Mouse (Mus musculus) neural tube, embryonic 13.5 days (tissue): Measurements from ENCODE around the gene Upp2. TPM values are rescaled to one million over a fixed set of nuclear protein-coding genes. Genes with fewer than 3 reads are reported as not detected.

ENCODE experiments used
- ATAC-seq: fragments of 200-750 bp; cut with Nextera tagmentation; 2 replicates; pipeline ENCODE4 v1.8.0; 2017; ENCODE audit warnings: low read depth, mild to moderate bottlenecking, moderate TSS enrichment, moderate library complexity
- H3K27ac ChIP-seq: fragments of 300-500 bp; sonication (generic); replicated peaks from 2 replicates; pipeline ENCODE4 v1.5.1; 2015; ENCODE audit warnings: moderate library complexity, mild to moderate bottlenecking, inconsistent platforms
- H3K27me3 ChIP-seq: fragments of 300-500 bp; sonication (generic); 2 replicates; pipeline ENCODE4 v1.6.1; 2015; ENCODE audit warnings: mild to moderate bottlenecking, inconsistent platforms
- H3K36me3 ChIP-seq: fragments of 300-500 bp; sonication (generic); 2 replicates; pipeline ENCODE4 v1.6.1; 2015; ENCODE audit warnings: mild to moderate bottlenecking, inconsistent platforms
- H3K4me1 ChIP-seq: fragments of 300-500 bp; sonication (generic); replicated peaks from 2 replicates; pipeline ENCODE4 v1.6.1; 2015; ENCODE audit warnings: inconsistent platforms
- H3K4me2 ChIP-seq: fragments of 300-500 bp; sonication (generic); 2 replicates; pipeline ENCODE4 v1.6.1; 2015; ENCODE audit warnings: inconsistent platforms, mild to moderate bottlenecking, moderate library complexity
- H3K4me3 ChIP-seq: fragments of 300-500 bp; sonication (generic); 2 replicates; pipeline ENCODE4 v1.5.1; 2015; ENCODE audit warnings: mild to moderate bottlenecking, inconsistent platforms
- H3K9ac ChIP-seq: fragments of 300-500 bp; sonication (generic); 2 replicates; pipeline ENCODE4 v1.6.1; 2015; ENCODE audit warnings: moderate library complexity, mild to moderate bottlenecking, inconsistent platforms
- H3K9me3 ChIP-seq: fragments of 300-500 bp; sonication (generic); 2 replicates; pipeline ENCODE4 v1.6.1; 2016; ENCODE audit warnings: inconsistent platforms
- WGBS: fragments of 180-500 bp; shearing (Covaris S2); methylation state at CpG from one replicate; pipeline ENCODE4 v1.1.7; 2015; 5-methylcytosine and 5-hydroxymethylcytosine counted together
- polyA plus RNA-seq: library from polyadenylated mRNA; unstranded; fragments of >200 nt; fragmentation: Nextera tagmentation; extraction: Ambion mirVana; gene quantifications from 2 replicates; pipeline ENCODE4 v1.2.1, GENCODE M21; 2015

Upp2 gene
- polyA plus RNA-seq, 1 experiment from 2014 or later, result 10.5 TPM

DNA sequence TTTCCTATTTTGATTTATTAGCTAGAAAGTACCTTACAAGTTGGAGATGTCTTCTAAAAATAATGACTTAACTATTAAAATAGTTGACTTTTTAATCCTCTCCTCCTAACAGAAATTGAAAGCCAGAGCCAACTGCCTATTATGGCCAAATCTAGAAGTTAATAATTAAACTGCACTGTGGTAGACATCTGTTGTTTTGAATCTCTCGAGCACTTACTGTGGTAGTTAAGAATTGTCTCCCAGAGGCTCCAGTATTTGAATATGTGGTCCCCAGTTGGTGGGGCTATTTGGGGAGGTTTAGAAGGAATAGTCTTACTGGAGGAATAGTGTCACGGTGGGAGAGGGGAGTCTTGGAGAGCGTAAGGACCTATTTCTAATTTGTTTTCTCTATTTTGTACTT is 273.9 kb downstream of the Upp2 start:
- H3K4me1 ChIP-seq, result no peaks in the 10 kb centered on the region
- H3K4me2 ChIP-seq, result no peak overlapping the region
- no peak overlapping the region for H3K4me3 ChIP-seq
- H3K36me3 ChIP-seq, result no peaks in the 10 kb centered on the region
- 49% methylated on average over 3 of the region's 3 CpGs for WGBS
- H3K27me3 ChIP-seq, result no peaks in the 10 kb centered on the region
- no peak overlapping the region for H3K27ac ChIP-seq
- H3K9ac ChIP-seq, result no peak overlapping the region
- ATAC-seq, result no peak
- H3K9me3 ChIP-seq, result no peaks in the 10 kb centered on the region

DNA sequence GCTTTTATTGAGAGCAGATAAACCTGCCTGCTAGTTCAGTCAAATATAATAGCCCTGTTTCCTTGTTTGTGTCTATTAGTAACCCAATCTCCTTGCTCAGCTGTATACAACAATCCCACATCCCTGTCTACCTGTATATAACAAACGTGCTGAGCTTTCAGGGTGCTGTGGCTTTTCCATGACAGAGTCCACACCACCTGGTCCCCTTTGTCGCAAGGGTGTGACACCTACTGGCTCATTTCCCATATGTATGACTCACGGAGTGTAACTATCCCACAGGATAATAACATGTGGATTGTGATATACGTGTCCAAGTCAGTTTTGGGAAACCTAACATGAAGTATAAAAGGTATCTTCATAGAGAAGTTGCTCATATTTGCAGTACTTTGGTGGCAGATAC is 275.3 kb downstream of the Upp2 start:
- Histone ChIP-seq H3K27me3 (no peaks in the 10 kb centered on the region), H3K4me2 (no peak overlapping the region), H3K4me3 (no peak overlapping the region), H3K9ac (no peak overlapping the region), H3K9me3 (no peaks in the 10 kb centered on the region), H3K36me3 (no peaks in the 10 kb centered on the region), H3K4me1 (no peaks in the 10 kb centered on the region), H3K27ac (no peak overlapping the region)
- 94% methylated on average over 4 of the region's 4 CpGs for WGBS
- ATAC-seq, result no peak

Other genes starting within 250 kb of the Upp2 start
- 0.40 and 1.2 TPM in 2 replicates for gene Acvr1c, start 209.4 kb upstream of the Upp2 start, polyA plus RNA-seq
- gene Gm17409, start 97.2 kb upstream of the Upp2 start, polyA plus RNA-seq, result not detected in 2 replicates
- gene Acvr1, start 141 bp upstream of the Upp2 start, polyA plus RNA-seq, result 4.4 and 5.4 TPM in 2 replicates